Mouse (Mus musculus) testis, adult 2 months (tissue): ENCODE data around the gene Pld2.

ENCODE experiments used
- CTCF ChIP-seq: fragments of 200-500 bp; IDR thresholded peaks from 2 replicates; pipeline ENCODE4 v1.5.1; 2012; ENCODE audit warnings: low read depth, mild to moderate bottlenecking, inconsistent platforms, low read length, moderate library complexity; ENCODE audit not compliant: control insufficient read depth, insufficient read depth, insufficient replicate concordance
- POLR2A ChIP-seq: fragments of 200-500 bp; IDR thresholded peaks from 2 replicates; pipeline ENCODE4 v1.6.1; 2012; ENCODE audit warnings: low read depth, mild to moderate bottlenecking, inconsistent platforms, low read length, moderate library complexity; ENCODE audit not compliant: control insufficient read depth

- TF ChIP-seq CTCF (no peak), POLR2A (no peak)
Measured at GRCm38 (mm10) chr11:70544496-70544895, 4.6 kb downstream of the Pld2 start.
